20 mouse cellular contexts compared by ENCODE assay signal in the genomic region with DNA sequence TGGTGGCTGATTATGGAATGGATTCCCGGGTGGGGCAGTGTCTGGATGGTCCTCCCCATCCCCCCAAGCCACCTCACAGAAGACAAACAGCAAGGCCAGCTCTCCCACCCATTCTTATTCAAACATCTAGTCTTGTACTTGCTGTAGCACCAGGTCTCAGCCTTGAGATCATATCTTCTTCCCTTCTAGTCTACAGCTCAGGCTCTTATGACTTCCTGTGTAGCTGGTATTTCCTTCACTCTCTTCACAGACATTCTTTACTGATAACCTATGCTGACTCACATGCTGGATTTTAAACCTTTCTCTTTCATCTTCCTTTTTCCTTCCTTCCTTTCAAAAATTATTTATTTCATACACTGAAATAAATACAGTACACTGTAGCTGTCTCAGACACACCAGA.
DNase-seq lines count a peak whose midpoint lies in the region; ATAC-seq lines count a peak whose summit lies in the region.
"Had no signal": no experiment of that assay in that cellular context is flagged by ENCODE, and none has a peak within 500 bp of the region (broad histone marks: within the 10 kb centered on the region; RNA-seq: fewer than 3 reads in every experiment).

No protein-coding gene starts in this region.

- DNase-seq in CD4-positive helper T cell, adult 2 months (ENCODE audit: low read depth, low spot score), result peak; percentile 22
- no peak for DNase-seq in layer of hippocampus, adult 8-10 months (ENCODE audit: low spot score in 2 of 2)
- DNase-seq in yolk sac, embryonic 10.5 days (ENCODE audit: low spot score), result no peak
- DNase-seq in limb, embryonic 10.5 days (ENCODE audit: low spot score), result no peak
- DNase-seq: adrenal gland, adult 8-10 months; adrenal gland, postnatal 25 days; cerebellum, adult 11-12 months; cerebellum, adult 8-10 months; cerebellum, postnatal 10 days; cerebellum, postnatal 36 days; gastrocnemius, postnatal 14 days; heart, adult 11 months had no signal

- H3K27ac ChIP-seq in limb, embryonic 10.5 days, result no peak overlapping the region
- H3K27ac ChIP-seq: forebrain, embryonic 10.5 days; forebrain, embryonic 13.5 days; hindbrain, embryonic 12.5 days; hindbrain, embryonic 15.5 days had no signal

- ATAC-seq in activated CD4-positive, CD25-positive, alpha-beta regulatory T cell, adult 4 months, result peak; percentile 54
- peak; percentile 75 for ATAC-seq in inflammation-experienced regulatory T-cells, adult 6 months
- ATAC-seq: forebrain, embryonic 13.5 days; forebrain, embryonic 16.5 days; intestine, postnatal 0 days had no signal

- no peak overlapping the region for H3K4me3 ChIP-seq in limb, embryonic 10.5 days
- H3K4me3 ChIP-seq: forebrain, embryonic 10.5 days; forebrain, embryonic 13.5 days; hindbrain, embryonic 12.5 days; hindbrain, embryonic 15.5 days had no signal

- WGBS in limb, embryonic 10.5 days, result 69% methylated on average over 1 of the region's 1 CpGs

- no peaks in the 10 kb centered on the region for H3K4me1 ChIP-seq in limb, embryonic 10.5 days
- H3K4me1 ChIP-seq: forebrain, embryonic 10.5 days; forebrain, embryonic 13.5 days; hindbrain, embryonic 12.5 days; hindbrain, embryonic 15.5 days had no signal

- no peaks in the 10 kb centered on the region for H3K9me3 ChIP-seq in limb, embryonic 10.5 days (replicated peaks)
- H3K9me3 ChIP-seq: forebrain, embryonic 10.5 days; forebrain, embryonic 13.5 days; hindbrain, embryonic 12.5 days; hindbrain, embryonic 15.5 days had no signal

- H3K27me3 ChIP-seq in limb, embryonic 10.5 days (ENCODE audit: low read depth, poor library complexity, severe bottlenecking), result no peaks in the 10 kb centered on the region
- H3K27me3 ChIP-seq: forebrain, embryonic 13.5 days; hindbrain, embryonic 12.5 days; hindbrain, embryonic 15.5 days had no signal

- no peaks in the 10 kb centered on the region for H3K36me3 ChIP-seq in limb, embryonic 10.5 days
- H3K36me3 ChIP-seq: forebrain, embryonic 10.5 days; hindbrain, embryonic 12.5 days; hindbrain, embryonic 15.5 days had no signal
